Mouse (Mus musculus) olfactory bulb, adult 2 months (tissue): Measurements from ENCODE around the gene Plet1.

Experiments
- CTCF ChIP-seq: fragments of 200-500 bp; IDR thresholded peaks from 2 replicates; pipeline ENCODE4 v1.5.1; 2012; ENCODE audit warnings: low read depth, mild to moderate bottlenecking, low read length, moderate library complexity; ENCODE audit not compliant: insufficient read depth
- POLR2A ChIP-seq: fragments of 200-500 bp; IDR thresholded peaks from 2 replicates; pipeline ENCODE4 v1.6.1; 2012; ENCODE audit warnings: mild to moderate bottlenecking, low read depth, low read length, moderate library complexity; ENCODE audit not compliant: insufficient read depth

DNA sequence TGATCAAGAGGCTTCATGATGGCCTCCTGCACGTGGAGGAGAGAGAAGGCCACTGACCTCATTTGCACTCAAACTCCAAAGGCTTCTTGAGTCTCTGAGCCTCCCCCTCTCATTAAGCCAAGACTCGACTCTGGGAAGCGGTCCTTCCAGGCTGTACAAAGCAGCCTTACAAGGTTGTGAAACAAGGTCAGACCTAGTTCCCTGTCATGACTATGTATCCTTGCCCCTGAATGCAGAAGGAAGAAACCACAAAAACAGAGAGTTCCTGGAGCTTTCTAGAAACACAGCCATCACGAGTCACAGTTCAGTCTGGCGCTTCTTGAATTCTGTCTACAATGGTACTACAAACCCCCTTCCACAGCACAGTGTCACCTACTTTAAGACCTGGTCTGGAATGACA lies 28.2 kb downstream of the Plet1 start:
- TF ChIP-seq CTCF (no peak), POLR2A (no peak)
